Mouse (Mus musculus) adrenal gland, postnatal 14 days (tissue): ENCODE measurements around the gene Olfr1076. TPM values are rescaled to one million over a fixed set of nuclear protein-coding genes. Genes with fewer than 3 reads are reported as not detected.
"Not testable (repeated sequence)": the region's sequence is repeated elsewhere in the genome, so short reads cannot be mapped to it uniquely, and the experiment has no call there.

ENCODE experiments used
- DNase-seq: peaks from one replicate; pipeline ENCODE4 v3.0.0; 2021; ENCODE audit warnings: mixed read lengths
- long read RNA-seq, 2 experiments: library from polyadenylated mRNA; stranded (forward); transcript quantifications; one replicate each; pipeline ENCODE4 v2.0.0; 2021
- total RNA-seq: library from RNA; stranded (reverse); gene quantifications from 2 replicates; pipeline ENCODE4 v1.2.3, GENCODE M21; 2021

Olfr1076 gene
- not detected in 2 replicates for total RNA-seq
- long read RNA-seq, experiment 1: 0 reads
- long read RNA-seq, experiment 2: 0 reads

DNA sequence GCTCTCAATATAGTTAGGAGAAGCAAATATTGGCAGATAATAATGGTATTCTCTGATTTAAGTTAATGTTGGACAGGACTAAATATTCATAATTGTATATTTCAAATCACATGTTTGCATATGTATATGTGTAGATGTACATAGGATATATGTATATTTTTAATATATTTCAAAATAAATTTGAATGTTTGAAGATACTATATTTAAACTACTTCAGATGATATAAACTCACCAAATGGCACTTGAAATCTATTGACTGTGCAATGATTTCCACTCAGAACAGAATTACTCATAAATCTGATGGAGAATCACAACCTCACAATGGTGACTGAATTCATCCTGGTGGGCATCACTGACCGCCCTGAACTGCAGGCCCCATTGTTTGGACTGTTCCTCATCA, at the start of gene Olfr1076:
TSS of gene Olfr1076 (plus strand) at position 301 of the 400 bp plus-strand sequence.
- DNase-seq: no peak

DNA sequence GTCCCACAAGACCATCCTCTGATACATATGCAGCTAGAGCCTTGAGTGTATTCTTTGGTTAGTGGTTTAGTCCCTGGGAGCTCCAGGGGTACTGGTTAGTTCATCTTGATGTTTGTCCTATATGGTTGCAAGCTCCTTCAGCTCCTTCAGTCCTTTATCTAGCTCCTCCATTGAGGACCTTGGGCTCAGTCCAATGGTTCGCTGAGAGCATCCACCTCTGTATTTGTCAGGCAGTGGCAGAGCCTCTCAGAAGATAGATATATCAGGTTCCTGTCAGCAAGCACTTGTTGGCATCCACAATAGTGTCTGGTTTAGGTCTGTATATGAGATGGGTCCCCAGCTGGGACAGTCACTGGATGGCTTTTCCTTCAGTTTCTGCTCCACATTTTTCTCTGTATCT, 47.8 kb upstream of the Olfr1076 start:
- DNase-seq: no peak

DNA sequence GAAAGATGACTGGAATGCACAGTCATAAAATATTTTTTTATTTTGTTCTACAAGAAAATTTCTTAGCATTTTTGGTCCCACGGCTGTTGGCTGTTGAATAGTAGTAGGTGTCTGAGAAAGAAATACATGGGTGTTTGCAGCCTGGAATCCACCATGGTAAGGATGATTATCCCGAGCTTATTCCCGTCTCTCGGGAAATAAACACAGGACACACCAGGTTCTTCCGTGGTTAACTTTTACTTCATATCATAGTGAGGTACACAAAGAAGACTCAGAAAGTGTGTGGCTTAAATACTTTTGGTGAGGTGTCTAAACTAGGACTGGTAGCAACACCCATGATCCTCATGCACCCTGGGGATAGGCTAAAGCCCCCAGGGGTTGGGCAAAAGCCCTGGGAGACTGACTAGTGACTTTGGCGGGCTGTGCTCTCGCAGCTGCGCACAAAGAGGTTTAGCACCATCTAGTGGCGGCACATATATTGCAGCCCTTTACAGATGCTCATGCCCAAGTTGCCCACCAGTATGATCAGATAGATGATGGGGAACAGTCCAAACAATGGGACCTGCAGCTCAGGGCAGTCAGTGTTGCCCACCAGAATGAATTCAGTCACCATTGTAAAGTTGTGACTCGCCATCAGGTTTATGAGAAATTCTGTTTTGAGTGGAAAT, 43.7 kb upstream of the Olfr1076 start:
- peak; percentile 48 for DNase-seq

DNA sequence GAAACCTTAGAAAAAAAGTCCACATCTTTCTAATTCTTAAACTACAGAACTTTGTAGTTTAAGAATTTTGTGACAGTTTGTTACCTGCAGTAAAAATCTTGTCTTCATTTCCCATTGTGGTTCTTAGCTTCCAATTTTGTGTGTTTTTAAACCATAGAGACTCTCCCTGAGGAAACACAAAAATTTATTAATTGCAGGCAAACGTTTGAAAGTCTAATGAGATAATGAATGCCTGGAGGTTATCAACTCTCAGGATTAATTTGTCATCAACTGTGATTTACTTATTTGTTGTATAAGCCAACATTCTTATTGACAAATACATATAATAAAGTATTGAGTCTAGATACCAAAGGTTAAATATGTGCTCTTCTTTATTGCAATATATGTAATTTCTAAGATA, 21.0 kb upstream of the Olfr1076 start, which contains the start of gene Olfr228:
TSS of gene Olfr228 (minus strand) at position 101 of the 400 bp plus-strand sequence.
- DNase-seq: no peak

DNA sequence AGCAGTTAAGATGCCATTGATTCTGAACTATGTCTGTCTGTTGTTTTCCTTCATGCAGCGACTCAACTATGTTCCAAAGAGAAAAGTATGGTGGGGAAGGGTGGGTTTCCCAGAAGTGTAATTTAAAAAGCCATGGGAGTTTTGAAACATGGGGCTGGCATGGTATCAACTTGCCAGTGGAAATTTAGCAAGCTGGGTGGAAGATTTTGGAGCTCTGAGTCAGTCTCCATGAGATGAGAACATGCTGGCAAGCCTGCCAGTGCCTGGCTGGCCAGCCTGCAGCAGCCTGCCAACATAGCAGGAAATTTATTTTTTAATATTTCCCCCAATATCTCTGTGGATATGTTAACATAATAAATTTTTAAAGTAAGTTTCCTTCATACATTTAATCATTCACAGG, 22.7 kb downstream of the Olfr1076 start:
- no peak for DNase-seq

DNA sequence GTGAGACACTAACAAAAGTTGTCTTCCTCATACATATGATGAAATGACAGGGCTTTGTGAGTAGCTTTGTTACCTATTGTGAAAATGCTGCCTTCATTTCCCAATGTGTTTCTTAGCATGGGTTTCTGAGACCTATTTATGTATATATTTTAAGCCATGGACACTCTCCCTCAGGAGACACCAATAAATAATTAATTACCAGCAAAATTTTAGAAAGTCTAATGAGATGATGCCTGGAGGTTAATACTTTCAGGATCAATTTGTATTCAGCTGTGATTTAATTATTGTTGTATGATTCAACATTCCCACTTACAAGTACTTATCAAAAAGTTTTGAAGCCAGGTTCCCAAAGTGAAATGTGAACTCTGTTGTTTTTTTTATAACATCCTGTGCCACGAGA, 34.1 kb downstream of the Olfr1076 start, which contains the start of gene Olfr1079:
TSS of gene Olfr1079 (minus strand) at position 101 of the 400 bp plus-strand sequence.
- no peak for DNase-seq

DNA sequence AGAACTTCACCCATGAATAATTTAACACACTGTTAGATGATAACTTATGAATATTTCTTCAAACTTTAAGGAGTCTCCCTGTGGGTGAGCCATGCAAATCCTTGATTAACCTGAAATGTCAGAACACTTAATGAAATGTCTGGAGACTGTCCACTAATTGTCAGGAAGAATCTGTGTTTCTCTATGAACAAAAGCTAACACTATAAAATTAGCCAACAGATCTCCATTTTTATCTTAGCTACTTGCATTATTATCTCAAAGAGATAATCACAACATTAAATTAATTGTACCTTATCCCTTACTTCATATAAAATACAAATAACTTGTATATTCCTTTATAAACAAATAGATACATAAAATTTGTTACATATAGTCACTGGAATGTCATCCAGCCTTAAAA, 49.9 kb downstream of the Olfr1076 start, which contains the start of gene Olfr1080:
TSS of gene Olfr1080 (minus strand) at position 101 of the 400 bp plus-strand sequence.
- DNase-seq: not testable (repeated sequence)

Other genes with a start within 250 kb of the Olfr1076 start
- gene Olfr1051, start 229.4 kb upstream of the Olfr1076 start, total RNA-seq: not detected in 2 replicates
- gene Olfr1052, start 216.0 kb upstream of the Olfr1076 start, total RNA-seq: not detected in 2 replicates
- gene Olfr1053, start 193.2 kb upstream of the Olfr1076 start, total RNA-seq: not detected in 2 replicates
- gene Olfr1054, start 173.0 kb upstream of the Olfr1076 start, total RNA-seq: not detected in 2 replicates
- not detected in 2 replicates for gene Olfr1055, start 158.2 kb upstream of the Olfr1076 start, total RNA-seq
- gene Olfr1056, start 146.0 kb upstream of the Olfr1076 start, total RNA-seq: not detected in 2 replicates
- not detected in 2 replicates for gene Olfr1057, start 130.1 kb upstream of the Olfr1076 start, total RNA-seq
- gene Olfr1058, start 119.9 kb upstream of the Olfr1076 start, total RNA-seq: not detected in 2 replicates
- gene Olfr1061, start 94.4 kb upstream of the Olfr1076 start, total RNA-seq: not detected in 2 replicates
- gene Olfr1062, start 81.7 kb upstream of the Olfr1076 start, total RNA-seq: not detected in 2 replicates
- gene Olfr1065, start 57.9 kb upstream of the Olfr1076 start, total RNA-seq: not detected in 2 replicates
- not detected in 2 replicates for gene Olfr1066, start 52.2 kb upstream of the Olfr1076 start, total RNA-seq
- gene Olfr228, start 21.1 kb upstream of the Olfr1076 start, total RNA-seq: not detected in 2 replicates
- not detected in 2 replicates for gene Olfr1079, start 34.0 kb downstream of the Olfr1076 start, total RNA-seq
- gene Olfr1080, start 49.8 kb downstream of the Olfr1076 start, total RNA-seq: not detected in 2 replicates
- not detected in 2 replicates for gene Olfr1082, start 90.5 kb downstream of the Olfr1076 start, total RNA-seq
- gene Olfr1084, start 131.3 kb downstream of the Olfr1076 start, total RNA-seq: not detected in 2 replicates
- gene Olfr1085, start 153.6 kb downstream of the Olfr1076 start, total RNA-seq: not detected in 2 replicates
- not detected in 2 replicates for gene Olfr1086, start 171.6 kb downstream of the Olfr1076 start, total RNA-seq
- not detected in 2 replicates for gene Olfr1087, start 189.9 kb downstream of the Olfr1076 start, total RNA-seq
- not detected in 2 replicates for gene Olfr1089, start 225.2 kb downstream of the Olfr1076 start, total RNA-seq